Mouse (Mus musculus) liver, embryonic 16.5 days (tissue): ENCODE results near the gene Luc7l2. TPM values are rescaled to one million over a fixed set of nuclear protein-coding genes. Genes with fewer than 3 reads are reported as not detected.
A peak's percentile ranks its signal among the peaks of the same experiment; 100 is the strongest.

Source experiments
- ATAC-seq: fragments of 200-750 bp; cut with Nextera tagmentation; 2 replicates; pipeline ENCODE4 v1.8.0; 2017; ENCODE audit warnings: low read depth, mild to moderate bottlenecking, moderate number of reproducible peaks, moderate library complexity
- H3K27ac ChIP-seq: fragments of 300-500 bp; sonication (generic); 2 replicates; pipeline ENCODE4 v1.5.1; 2014; ENCODE audit warnings: mild to moderate bottlenecking, low read length
- H3K27me3 ChIP-seq: fragments of 300-500 bp; sonication (generic); 2 replicates; pipeline ENCODE4 v1.6.1; 2014; ENCODE audit warnings: low read depth, low read length, mixed read lengths; ENCODE audit not compliant: control insufficient read depth, insufficient read depth
- H3K36me3 ChIP-seq: fragments of 300-500 bp; sonication (generic); 2 replicates; pipeline ENCODE4 v1.6.1; 2014; ENCODE audit warnings: mild to moderate bottlenecking; ENCODE audit not compliant: control insufficient read depth, insufficient read depth
- H3K4me1 ChIP-seq: fragments of 300-500 bp; sonication (generic); 2 replicates; pipeline ENCODE4 v1.6.1; 2014; ENCODE audit warnings: low read depth, low read length, mixed read lengths; ENCODE audit not compliant: control insufficient read depth
- H3K4me2 ChIP-seq: fragments of 300-500 bp; sonication (generic); 2 replicates; pipeline ENCODE4 v1.6.1; 2014; ENCODE audit warnings: low read depth, low read length, mixed read lengths
- H3K4me3 ChIP-seq: fragments of 300-500 bp; sonication (generic); 2 replicates; pipeline ENCODE4 v1.5.1; 2014; ENCODE audit warnings: low read depth, mild to moderate bottlenecking, low read length
- H3K9ac ChIP-seq: fragments of 300-500 bp; sonication (generic); 2 replicates; pipeline ENCODE4 v1.6.1; 2014; ENCODE audit warnings: low read depth, low read length
- H3K9me3 ChIP-seq: fragments of 300-500 bp; sonication (generic); replicated peaks from 2 replicates; pipeline ENCODE4 v1.6.1; 2016; ENCODE audit warnings: low read length; ENCODE audit not compliant: control insufficient read depth
- WGBS: fragments of 180-500 bp; shearing (Covaris S2); extraction: QIAGEN DNeasy Blood & Tissue Kit; methylation state at CpG from one replicate; pipeline ENCODE4 v1.1.7; 2014; ENCODE audit not compliant: insufficient replicate concordance; 5-methylcytosine and 5-hydroxymethylcytosine counted together
- polyA plus RNA-seq: library from polyadenylated mRNA; unstranded; fragments of >200 nt; fragmentation: Nextera tagmentation; extraction: Ambion mirVana; gene quantifications from 2 replicates; pipeline ENCODE4 v1.2.1, GENCODE M21; 2015

Gene Luc7l2
- polyA plus RNA-seq, 1 experiment from 2014 or later, result 16.6 TPM

DNA sequence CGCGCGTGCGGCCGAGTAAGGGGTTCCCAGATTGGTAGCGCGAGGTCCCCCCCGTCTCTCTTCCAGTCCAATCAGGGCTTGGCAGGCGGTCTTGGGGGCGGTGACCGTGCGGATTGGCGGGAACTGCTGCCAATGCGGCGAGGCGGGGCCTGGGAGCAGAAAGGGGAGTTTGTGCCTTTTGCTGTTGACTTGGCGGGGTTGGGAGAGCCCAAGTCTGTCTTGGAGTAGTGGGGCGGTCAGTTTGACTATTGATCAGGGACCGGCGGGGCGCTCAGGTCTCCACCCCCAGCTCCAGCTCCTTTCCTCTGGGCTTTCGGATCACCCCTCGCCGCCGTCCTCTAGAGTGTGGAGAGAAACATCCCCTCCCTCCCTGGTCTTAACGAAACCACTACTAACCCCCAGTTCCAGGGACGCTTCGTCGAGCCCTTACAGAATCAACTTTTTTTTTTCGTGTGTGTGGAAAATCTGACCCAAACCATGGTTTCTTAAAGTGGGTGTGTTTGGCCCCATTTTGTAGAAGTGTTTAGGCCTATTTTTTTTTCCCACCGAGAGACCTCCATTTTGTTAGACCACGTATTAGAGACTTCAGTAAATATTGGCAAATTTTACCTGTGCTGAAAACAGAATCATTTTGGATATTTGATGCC is 978 bp downstream of the Luc7l2 start:
- WGBS, result 0% methylated on average over 32 of the region's 32 CpGs
- Histone ChIP-seq H3K9me3 (no peaks in the 10 kb centered on the region), H3K27me3 (no peaks in the 10 kb centered on the region), H3K4me1 (peaks cover 18% of the 10 kb centered on the region), H3K9ac (peak overlapping the region; percentile 95), H3K4me2 (peak overlapping the region; percentile 60), H3K27ac (peak overlapping the region; percentile 100), H3K4me3 (peak overlapping the region; percentile 94), H3K36me3 (peaks cover 8% of the 10 kb centered on the region)
- peak; percentile 86 for ATAC-seq

DNA sequence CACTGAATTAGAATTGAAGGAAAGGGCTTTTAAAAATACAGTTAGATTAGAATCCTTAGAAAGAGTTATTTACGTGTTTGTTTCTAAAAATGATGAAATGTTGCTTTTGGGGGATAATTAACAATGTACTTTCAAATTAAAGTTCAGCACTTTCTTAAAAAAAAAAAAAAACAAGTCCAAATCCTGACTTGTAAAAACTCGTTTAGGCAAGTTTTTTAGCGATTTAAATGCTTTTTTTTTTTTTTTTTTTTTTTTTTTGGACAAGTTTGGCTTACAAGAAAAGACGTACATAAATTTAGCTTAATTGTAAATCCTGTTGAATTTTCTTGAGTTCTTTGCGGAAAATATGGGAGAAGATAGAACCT is 1.5 kb downstream of the Luc7l2 start:
- H3K27ac ChIP-seq, result no peak overlapping the region; the same call in 1 of the 2 replicates
- peaks cover 18% of the 10 kb centered on the region for H3K4me1 ChIP-seq
- H3K27me3 ChIP-seq, result no peaks in the 10 kb centered on the region
- H3K9me3 ChIP-seq, result no peaks in the 10 kb centered on the region
- H3K9ac ChIP-seq, result peak overlapping the region; percentile 95
- peak overlapping the region; percentile 60 for H3K4me2 ChIP-seq
- 14% methylated on average over 5 of the region's 5 CpGs for WGBS
- H3K4me3 ChIP-seq, result peak overlapping the region; percentile 94
- peaks cover 10% of the 10 kb centered on the region for H3K36me3 ChIP-seq
- no peak for ATAC-seq

DNA sequence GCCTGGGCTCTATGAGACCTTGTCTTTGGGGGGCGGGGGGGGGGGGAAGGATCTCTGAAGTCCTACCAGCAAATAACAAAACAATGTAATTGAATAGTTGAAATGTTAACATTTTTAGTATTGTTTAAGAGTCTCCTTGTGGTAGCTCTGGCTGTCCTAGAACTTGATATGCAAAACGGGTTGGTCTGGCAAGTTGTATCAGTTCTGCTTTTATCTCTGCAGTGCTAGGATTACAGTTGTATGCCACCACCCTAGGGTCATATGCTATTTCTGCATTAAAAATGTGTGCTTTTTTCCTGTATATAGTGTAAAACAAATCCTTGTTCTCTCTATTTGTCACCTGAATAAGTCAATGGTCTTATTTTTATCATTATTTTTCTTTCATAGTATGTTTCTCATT is 25.0 kb downstream of the Luc7l2 start:
- Histone ChIP-seq H3K36me3 (peaks cover 30% of the 10 kb centered on the region), H3K9me3 (no peaks in the 10 kb centered on the region), H3K4me3 (no peak overlapping the region), H3K4me2 (no peak overlapping the region), H3K4me1 (no peaks in the 10 kb centered on the region), H3K9ac (no peak overlapping the region), H3K27me3 (no peaks in the 10 kb centered on the region), H3K27ac (no peak overlapping the region)
- 52% methylated on average over 2 of the region's 2 CpGs for WGBS
- no peak for ATAC-seq

DNA sequence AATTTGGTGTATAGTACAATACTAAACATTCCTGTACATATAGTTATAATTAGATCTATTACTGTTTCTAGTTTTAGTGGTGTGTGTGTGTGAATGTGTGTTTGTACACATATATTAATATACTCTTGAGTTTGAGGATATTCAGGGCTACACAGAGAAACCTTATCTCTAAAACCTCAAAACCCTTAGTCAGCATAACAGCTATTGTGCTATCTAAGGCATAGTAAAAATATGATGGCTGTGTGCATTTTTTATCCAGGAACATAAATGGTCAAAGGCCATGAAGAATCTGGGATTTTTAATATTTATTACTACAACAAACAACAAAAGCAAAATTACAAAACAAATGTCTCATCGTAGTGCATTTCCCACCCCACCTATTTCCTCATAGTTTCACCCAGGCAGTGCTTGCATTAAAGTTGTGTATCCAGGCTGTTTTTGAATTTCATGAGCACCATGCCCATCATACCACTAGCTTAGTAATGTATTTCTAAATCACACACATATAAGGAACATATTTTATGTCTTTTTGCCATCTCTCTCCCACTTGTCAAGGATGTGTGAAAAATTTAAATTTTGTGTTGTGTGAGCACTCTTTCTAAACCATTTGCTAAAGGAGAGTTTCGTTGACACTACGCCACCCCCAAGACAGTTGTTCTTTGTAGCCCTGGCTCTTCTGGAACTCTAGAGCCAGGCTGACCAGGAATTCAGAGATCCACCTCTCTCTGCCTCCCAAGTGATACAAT is 29.2 kb downstream of the Luc7l2 start:
- H3K9me3 ChIP-seq, result no peaks in the 10 kb centered on the region
- no peak for ATAC-seq
- no peaks in the 10 kb centered on the region for H3K27me3 ChIP-seq
- WGBS, result 93% methylated on average over 3 of the region's 3 CpGs
- peaks cover 27% of the 10 kb centered on the region for H3K36me3 ChIP-seq
- H3K4me3 ChIP-seq, result no peak overlapping the region
- H3K9ac ChIP-seq, result no peak overlapping the region
- H3K4me1 ChIP-seq, result no peaks in the 10 kb centered on the region
- no peak overlapping the region for H3K4me2 ChIP-seq
- no peak overlapping the region for H3K27ac ChIP-seq

DNA sequence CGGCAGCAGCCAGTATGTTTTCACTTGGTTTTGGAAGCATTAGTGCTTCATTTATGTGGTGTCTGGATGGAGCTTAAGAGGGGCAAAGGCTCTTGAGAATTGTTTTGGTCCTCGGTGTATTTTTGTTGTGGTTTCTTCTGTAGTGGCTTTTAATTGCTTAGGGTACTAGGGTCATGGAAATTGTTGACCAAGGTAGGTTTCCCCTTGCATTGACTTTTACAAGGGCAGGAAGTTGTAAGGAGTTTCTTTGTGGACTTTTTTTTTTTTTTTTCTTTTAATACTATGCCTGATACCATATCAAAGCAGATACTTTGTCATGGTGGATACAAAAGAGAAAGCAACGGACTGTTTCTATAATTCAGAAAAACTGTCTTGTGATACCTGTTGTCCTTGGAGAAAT is 30.6 kb downstream of the Luc7l2 start:
- H3K4me1 ChIP-seq, result no peaks in the 10 kb centered on the region
- H3K4me3 ChIP-seq, result no peak overlapping the region
- WGBS, result 87% methylated on average over 3 of the region's 3 CpGs
- H3K27ac ChIP-seq, result no peak overlapping the region
- ATAC-seq, result no peak
- H3K27me3 ChIP-seq, result no peaks in the 10 kb centered on the region
- no peak overlapping the region for H3K4me2 ChIP-seq
- no peaks in the 10 kb centered on the region for H3K9me3 ChIP-seq
- peaks cover 35% of the 10 kb centered on the region for H3K36me3 ChIP-seq
- no peak overlapping the region for H3K9ac ChIP-seq

DNA sequence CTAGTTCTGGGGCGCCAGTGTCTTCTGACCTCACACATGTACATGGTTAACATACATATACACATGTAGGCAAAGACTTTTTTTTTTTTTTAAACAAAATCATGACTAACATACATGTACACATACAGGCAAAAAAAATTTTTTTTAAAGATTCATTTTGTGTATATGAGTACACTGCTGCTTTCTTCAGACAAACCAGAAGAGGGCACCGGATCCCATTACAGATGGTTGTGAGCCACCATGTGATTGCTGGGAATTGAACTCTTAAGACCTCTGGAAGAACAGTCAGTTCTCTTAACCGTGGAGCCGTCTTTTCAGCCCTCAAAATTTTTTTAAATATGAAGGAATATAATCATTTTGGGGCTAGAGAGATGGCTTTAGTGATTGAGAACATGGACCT is 46.3 kb downstream of the Luc7l2 start:
- H3K9me3 ChIP-seq, result no peaks in the 10 kb centered on the region

DNA sequence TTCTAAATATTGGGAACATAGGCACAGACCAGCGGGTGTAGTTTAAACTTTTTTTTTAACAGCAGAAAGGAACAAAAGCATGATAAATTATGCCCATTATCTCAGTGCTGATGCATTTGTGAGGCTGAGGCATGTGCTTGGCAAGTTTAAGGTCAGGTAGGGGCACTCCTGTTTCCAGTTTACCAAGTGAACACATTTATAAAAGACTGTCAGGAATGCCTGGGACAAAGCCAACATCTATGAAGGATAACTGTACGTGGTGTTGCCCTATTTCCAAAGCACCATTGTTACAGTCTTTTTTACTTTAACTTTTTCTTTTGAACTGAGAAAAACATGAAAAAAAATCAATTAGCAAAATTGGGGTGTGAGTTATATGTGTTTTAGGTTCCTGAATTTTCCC is 58.8 kb downstream of the Luc7l2 start:
- ATAC-seq, result no peak
- Histone ChIP-seq H3K9me3 (no peaks in the 10 kb centered on the region), H3K4me2 (no peak overlapping the region), H3K27me3 (no peaks in the 10 kb centered on the region), H3K9ac (no peak overlapping the region), H3K4me1 (no peaks in the 10 kb centered on the region; the same call in 1 of the 2 replicates), H3K27ac (no peak overlapping the region), H3K4me3 (no peak overlapping the region), H3K36me3 (peaks cover 49% of the 10 kb centered on the region)
- WGBS, result 83% methylated on average over 2 of the region's 2 CpGs

More for the DNA sequence above, 46.3 kb downstream of the Luc7l2 start:
- Histone ChIP-seq H3K27ac (no peak overlapping the region), H3K4me2 (no peak overlapping the region), H3K4me1 (no peaks in the 10 kb centered on the region), H3K4me3 (no peak overlapping the region), H3K36me3 (peaks cover 49% of the 10 kb centered on the region), H3K9ac (no peak overlapping the region), H3K27me3 (no peaks in the 10 kb centered on the region)
- WGBS, result 80% methylated on average over 4 of the region's 4 CpGs
- ATAC-seq, result no peak

DNA sequence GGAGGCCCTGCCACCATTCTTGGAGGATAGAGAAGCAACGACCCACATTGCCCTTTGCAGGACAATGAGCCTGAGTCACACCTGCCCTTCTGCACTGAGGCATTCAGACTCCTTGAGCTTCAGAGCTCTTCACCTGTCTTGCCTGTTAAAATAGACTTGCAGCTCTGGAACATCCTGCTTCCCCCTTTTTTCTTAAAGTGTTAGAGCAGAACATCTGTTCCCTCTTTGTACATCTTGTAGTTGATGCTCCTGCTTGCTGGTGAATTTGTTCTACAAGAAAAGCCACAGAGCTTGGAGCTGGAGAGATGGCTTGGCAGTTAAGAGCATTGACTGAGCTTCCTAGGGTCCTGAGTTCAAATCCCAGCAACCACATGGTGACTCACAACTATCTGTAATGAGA is 71.3 kb downstream of the Luc7l2 start:
- H3K4me1 ChIP-seq, result peaks cover 7% of the 10 kb centered on the region
- no peak overlapping the region for H3K4me2 ChIP-seq
- peaks cover 14% of the 10 kb centered on the region for H3K36me3 ChIP-seq
- H3K27me3 ChIP-seq, result no peaks in the 10 kb centered on the region
- H3K27ac ChIP-seq, result no peak overlapping the region
- H3K4me3 ChIP-seq, result no peak overlapping the region
- ATAC-seq, result no peak
- WGBS, result 79% methylated on average over 1 of the region's 1 CpGs
- H3K9me3 ChIP-seq, result no peaks in the 10 kb centered on the region
- no peak overlapping the region for H3K9ac ChIP-seq

DNA sequence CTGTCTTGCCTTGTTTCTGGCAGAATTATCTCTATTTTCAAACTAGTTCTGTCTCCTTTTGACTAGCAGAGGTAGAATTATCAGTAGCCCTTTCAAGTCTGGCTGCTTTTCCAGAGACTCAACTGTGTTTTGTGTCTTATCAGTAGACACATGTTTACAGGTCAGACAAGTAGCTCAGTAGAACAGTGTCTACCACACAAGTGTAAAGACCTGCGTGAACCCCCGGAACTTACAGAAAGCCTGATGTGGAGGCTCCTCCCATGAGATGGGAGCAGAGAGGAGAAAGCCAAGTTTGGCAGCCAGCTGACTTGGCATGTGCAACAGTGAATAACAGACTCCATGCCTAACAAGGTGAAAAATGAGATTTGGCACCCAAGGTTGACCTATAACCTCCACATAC is 72.3 kb downstream of the Luc7l2 start:
- Histone ChIP-seq H3K9ac (no peak overlapping the region), H3K27ac (peak overlapping the region; percentile 67), H3K4me3 (no peak overlapping the region), H3K9me3 (no peaks in the 10 kb centered on the region), H3K36me3 (peaks cover 5% of the 10 kb centered on the region), H3K4me1 (peaks cover 7% of the 10 kb centered on the region), H3K27me3 (no peaks in the 10 kb centered on the region), H3K4me2 (no peak overlapping the region)
- ATAC-seq, result peak; percentile 79
- 41% methylated on average over 2 of the region's 2 CpGs for WGBS
